Mouse (Mus musculus): Measurements from ENCODE around the gene B3galt4. TPM values are rescaled to one million over a fixed set of nuclear protein-coding genes. Genes with fewer than 3 reads are reported as not detected.

B3galt4 gene
- total and polyA plus RNA-seq, 3 experiments, result 1.9 to 10.9 (median 3.6) TPM

GRCm38 (mm10) chr17:33968927-33969326 lies 17.6 kb upstream of the B3galt4 start:
- H3K27me3 ChIP-seq (ENCODE audit: insufficient read depth, low read length), result no peaks in the 10 kb centered on the region

GRCm38 (mm10) chr17:33968489-33968888 lies 17.2 kb upstream of the B3galt4 start:
- no peak for TF ChIP-seq POLR2AphosphoS5 (IDR thresholded peaks at IDR 0.05; ENCODE audit: insufficient replicate concordance, low read depth, low read length)
- TF ChIP-seq TAL1 (conservative IDR thresholded peaks at IDR 0.05; ENCODE audit: low read depth, low read length), result no peak
- no peak for TF ChIP-seq GATA1 (IDR thresholded peaks at IDR 0.05; ENCODE audit: borderline replicate concordance, low read length)
- TF ChIP-seq GATA2 (IDR thresholded peaks at IDR 0.05; ENCODE audit: borderline replicate concordance, low read depth, low read length), result no peak
- peak; percentile 86 for TF ChIP-seq CTCF (IDR thresholded peaks at IDR 0.05; ENCODE audit: low read depth, low read length)
- Histone ChIP-seq H3K4me1 (ENCODE audit: insufficient read depth, low read depth, low read length) (peaks cover 8% of the 10 kb centered on the region), H3K27me3 (ENCODE audit: insufficient read depth, low read length) (no peaks in the 10 kb centered on the region), H3K36me3 (replicated peaks) (peaks cover 31% of the 10 kb centered on the region), H3K4me3 (ENCODE audit: low read depth, low read length) (no peak overlapping the region), H3K9me3 (replicated peaks) (peaks cover 8% of the 10 kb centered on the region)
- DNase-seq (ENCODE audit: low spot score), result peak; percentile 29
- peak; percentile 22; the same call in 1 of the 2 replicates for ATAC-seq (ENCODE audit: extremely low read depth, insufficient number of reproducible peaks, low FRiP score, poor library complexity, severe bottlenecking)

More at GRCm38 (mm10) chr17:33968927-33969326, 17.6 kb upstream of the B3galt4 start:
- no peak for TF ChIP-seq CTCF (IDR thresholded peaks at IDR 0.05; ENCODE audit: low read depth, low read length)
- TF ChIP-seq POLR2AphosphoS5 (IDR thresholded peaks at IDR 0.05; ENCODE audit: insufficient replicate concordance, low read depth, low read length), result no peak
- Histone ChIP-seq H3K4me1 (ENCODE audit: insufficient read depth, low read depth, low read length) (peaks cover 11% of the 10 kb centered on the region), H3K36me3 (replicated peaks) (peaks cover 27% of the 10 kb centered on the region), H3K4me3 (ENCODE audit: low read depth, low read length) (no peak overlapping the region), H3K9me3 (replicated peaks) (peaks cover 8% of the 10 kb centered on the region)
- ATAC-seq (ENCODE audit: extremely low read depth, insufficient number of reproducible peaks, low FRiP score, poor library complexity, severe bottlenecking), result no peak
- no peak for DNase-seq (ENCODE audit: low spot score)

GRCm38 (mm10) chr17:33965846-33966550 lies 14.7 kb upstream of the B3galt4 start:
- H3K36me3 ChIP-seq (replicated peaks), result peaks cover 56% of the 10 kb centered on the region
- H3K27me3 ChIP-seq (ENCODE audit: insufficient read depth, low read length), result no peaks in the 10 kb centered on the region
- ATAC-seq (ENCODE audit: extremely low read depth, insufficient number of reproducible peaks, low FRiP score, poor library complexity, severe bottlenecking), result no peak
- no peak for DNase-seq (ENCODE audit: low spot score)
- no peak for TF ChIP-seq GATA2 (IDR thresholded peaks at IDR 0.05; ENCODE audit: borderline replicate concordance, low read depth, low read length)
- no peak for TF ChIP-seq TAL1 (conservative IDR thresholded peaks at IDR 0.05; ENCODE audit: low read depth, low read length)
- no peak for TF ChIP-seq GATA1 (IDR thresholded peaks at IDR 0.05; ENCODE audit: borderline replicate concordance, low read length)
- TF ChIP-seq CTCF (IDR thresholded peaks at IDR 0.05; ENCODE audit: low read depth, low read length), result no peak
- no peak for TF ChIP-seq POLR2AphosphoS5 (IDR thresholded peaks at IDR 0.05; ENCODE audit: insufficient replicate concordance, low read depth, low read length)
- H3K4me1 ChIP-seq (ENCODE audit: insufficient read depth, low read depth, low read length), result peaks cover 7% of the 10 kb centered on the region
- H3K4me3 ChIP-seq (ENCODE audit: low read depth, low read length), result no peak overlapping the region
- H3K9me3 ChIP-seq (replicated peaks), result peaks cover 8% of the 10 kb centered on the region

- H3K9me3 ChIP-seq (replicated peaks), result peaks cover 5% of the 10 kb centered on the region
- peaks cover 7% of the 10 kb centered on the region for H3K4me1 ChIP-seq (ENCODE audit: insufficient read depth, low read depth, low read length)
- peaks cover 63% of the 10 kb centered on the region for H3K36me3 ChIP-seq (replicated peaks)
- TF ChIP-seq CTCF (IDR thresholded peaks at IDR 0.05; ENCODE audit: low read depth, low read length) (no peak), POLR2AphosphoS5 (IDR thresholded peaks at IDR 0.05; ENCODE audit: insufficient replicate concordance, low read depth, low read length) (no peak), GATA2 (IDR thresholded peaks at IDR 0.05; ENCODE audit: borderline replicate concordance, low read depth, low read length) (no peak)
- no peaks in the 10 kb centered on the region for H3K27me3 ChIP-seq (ENCODE audit: insufficient read depth, low read length)
- DNase-seq (ENCODE audit: low spot score) (no peak), ATAC-seq (ENCODE audit: extremely low read depth, insufficient number of reproducible peaks, low FRiP score, poor library complexity, severe bottlenecking) (no peak)
- H3K4me3 ChIP-seq (ENCODE audit: low read depth, low read length), result no peak overlapping the region
These were observed 14.0 kb upstream of the B3galt4 start for GRCm38 (mm10) chr17:33965082-33965845.

GRCm38 (mm10) chr17:33962876-33963275 lies 11.6 kb upstream of the B3galt4 start:
- Histone ChIP-seq H3K9me3 (replicated peaks) (no peaks in the 10 kb centered on the region), H3K27me3 (ENCODE audit: insufficient read depth, low read length) (no peaks in the 10 kb centered on the region), H3K4me3 (ENCODE audit: low read depth, low read length) (no peak overlapping the region), H3K4me1 (ENCODE audit: insufficient read depth, low read depth, low read length) (peaks cover 5% of the 10 kb centered on the region), H3K36me3 (replicated peaks) (peaks cover 87% of the 10 kb centered on the region)
- DNase-seq (ENCODE audit: low spot score) (no peak), ATAC-seq (ENCODE audit: extremely low read depth, insufficient number of reproducible peaks, low FRiP score, poor library complexity, severe bottlenecking) (no peak)
- TF ChIP-seq GATA2 (IDR thresholded peaks at IDR 0.05; ENCODE audit: borderline replicate concordance, low read depth, low read length) (no peak), TAL1 (conservative IDR thresholded peaks at IDR 0.05; ENCODE audit: low read depth, low read length) (no peak), CTCF (IDR thresholded peaks at IDR 0.05; ENCODE audit: low read depth, low read length) (no peak), GATA1 (IDR thresholded peaks at IDR 0.05; ENCODE audit: borderline replicate concordance, low read length) (no peak), POLR2AphosphoS5 (IDR thresholded peaks at IDR 0.05; ENCODE audit: insufficient replicate concordance, low read depth, low read length) (no peak)

GRCm38 (mm10) chr17:33959948-33960347 lies 8.7 kb upstream of the B3galt4 start:
- ATAC-seq (ENCODE audit: extremely low read depth, insufficient number of reproducible peaks, low FRiP score, poor library complexity, severe bottlenecking) (no peak), DNase-seq (ENCODE audit: low spot score) (no peak)
- Histone ChIP-seq H3K36me3 (replicated peaks) (peaks cover 77% of the 10 kb centered on the region), H3K9me3 (replicated peaks) (no peaks in the 10 kb centered on the region), H3K4me1 (ENCODE audit: insufficient read depth, low read depth, low read length) (peaks cover 18% of the 10 kb centered on the region), H3K4me3 (ENCODE audit: low read depth, low read length) (no peak overlapping the region), H3K27me3 (ENCODE audit: insufficient read depth, low read length) (no peaks in the 10 kb centered on the region)
- TF ChIP-seq CTCF (IDR thresholded peaks at IDR 0.05; ENCODE audit: low read depth, low read length) (no peak), POLR2AphosphoS5 (IDR thresholded peaks at IDR 0.05; ENCODE audit: insufficient replicate concordance, low read depth, low read length) (no peak), GATA1 (IDR thresholded peaks at IDR 0.05; ENCODE audit: borderline replicate concordance, low read length) (no peak), GATA2 (IDR thresholded peaks at IDR 0.05; ENCODE audit: borderline replicate concordance, low read depth, low read length) (no peak), TAL1 (conservative IDR thresholded peaks at IDR 0.05; ENCODE audit: low read depth, low read length) (no peak)

Data from G1E (cell line).